Mouse (Mus musculus) stomach, postnatal 0 days (tissue): ENCODE measurements at regions not wholly inside any gene's neighbourhood (a gene's known extent, or its start where the extent isn't known, plus 50 kb on each side); places are given as distances from the start of the nearest gene placed in this dataset.

Experiments used
- CTCF ChIP-seq: IDR thresholded peaks from 2 replicates; pipeline ENCODE4 v1.5.1; 2016; ENCODE audit warnings: antibody characterized with exemption, low read depth, mild to moderate bottlenecking, moderate library complexity
- EP300 ChIP-seq: optimal IDR thresholded peaks from 2 replicates; pipeline ENCODE3; 2016; ENCODE audit warnings: antibody characterized with exemption

DNA sequence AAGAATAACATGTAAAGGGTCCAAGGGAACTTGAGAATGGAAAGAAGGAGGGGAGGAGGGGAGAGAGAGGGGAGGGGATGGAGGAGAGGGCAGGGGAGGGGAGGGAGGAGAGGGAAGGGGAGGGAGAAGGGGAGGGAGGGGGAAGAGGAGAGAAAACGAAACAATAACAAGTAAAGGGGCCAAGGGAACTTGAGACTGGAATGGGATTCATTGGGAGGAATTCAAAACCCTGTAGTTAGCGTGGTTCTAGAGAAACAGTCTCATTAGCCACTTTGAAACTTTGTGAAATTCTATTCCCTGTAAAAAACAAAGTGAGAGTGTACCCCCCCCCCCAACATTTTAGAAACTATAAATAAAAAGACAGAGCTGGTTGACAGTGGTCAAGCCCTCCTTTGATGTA lies 342.6 kb upstream of the Clint1 start:
- TF ChIP-seq CTCF (no peak), EP300 (no peak)
